Mouse (Mus musculus): ENCODE results near the gene Olfr1202. TPM values are rescaled to one million over a fixed set of nuclear protein-coding genes. Genes with fewer than 3 reads are reported as not detected.

Olfr1202 gene
- not detected in 2 replicates for polyA plus RNA-seq (2012; rRNA removed)

DNA sequence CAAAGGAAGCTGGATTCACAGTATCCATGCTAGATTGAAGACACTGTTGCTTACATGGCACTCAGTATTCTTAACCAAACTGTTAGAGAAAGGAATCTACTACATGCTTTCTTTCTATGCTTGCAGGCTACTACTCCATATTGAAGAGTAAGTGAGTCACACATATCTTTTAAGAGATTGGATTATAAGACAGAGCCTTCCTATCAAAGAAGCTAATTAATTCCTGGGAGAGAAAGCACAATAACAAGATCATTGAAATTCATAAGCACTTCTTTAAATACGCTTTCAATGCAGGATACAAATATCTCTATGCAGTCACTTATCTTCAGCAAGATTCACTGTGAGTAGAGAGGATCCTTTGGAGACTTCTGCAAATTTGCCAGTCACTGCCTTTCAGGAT lies at the start of gene Olfr1202:
Gene Olfr1202 (plus strand): TSS at position 301 of the 400 bp plus-strand sequence.

DNA sequence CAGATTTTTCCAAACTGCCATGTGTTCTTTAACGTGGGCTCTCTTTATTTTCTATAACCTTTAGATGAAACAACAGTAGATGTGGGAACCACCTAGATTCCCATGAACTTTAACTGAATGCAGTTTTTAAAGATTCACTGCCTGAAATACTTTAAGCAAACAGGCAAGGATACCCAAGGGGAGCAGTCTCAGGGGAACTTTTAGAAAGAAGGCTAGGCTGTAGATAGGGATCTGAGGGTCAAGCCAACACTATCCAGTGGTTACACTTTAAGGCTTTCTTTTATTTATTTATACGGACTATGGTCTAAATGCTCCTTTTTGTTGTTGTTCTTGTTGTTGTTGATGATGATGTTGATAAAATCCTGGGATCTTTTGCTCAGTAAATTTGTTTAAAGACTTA lies 43.9 kb upstream of the Olfr1202 start, which contains the start of gene Olfr1200:
Gene Olfr1200 (minus strand): TSS at position 101 of the 400 bp plus-strand sequence.

DNA sequence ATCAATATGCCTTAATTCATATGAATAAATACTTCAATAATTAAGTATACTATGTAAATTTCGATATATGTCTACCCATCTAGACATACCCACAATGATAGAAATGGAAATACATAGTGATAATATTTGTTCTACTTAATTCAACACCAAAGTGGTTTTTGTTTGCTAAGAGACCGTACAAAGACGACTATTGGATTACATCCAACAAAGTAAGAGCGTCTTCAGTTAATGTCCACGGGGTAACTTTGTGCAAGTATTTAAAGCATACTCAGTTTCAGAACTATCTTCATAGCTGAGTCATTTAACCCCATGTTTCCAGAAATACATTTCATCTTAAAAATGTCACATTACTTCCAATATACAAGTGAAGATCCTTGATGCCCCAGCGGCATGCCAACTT lies 21.6 kb upstream of the Olfr1202 start, which contains the start of gene Olfr1201:
Gene Olfr1201 (plus strand): TSS at position 301 of the 400 bp plus-strand sequence.

DNA sequence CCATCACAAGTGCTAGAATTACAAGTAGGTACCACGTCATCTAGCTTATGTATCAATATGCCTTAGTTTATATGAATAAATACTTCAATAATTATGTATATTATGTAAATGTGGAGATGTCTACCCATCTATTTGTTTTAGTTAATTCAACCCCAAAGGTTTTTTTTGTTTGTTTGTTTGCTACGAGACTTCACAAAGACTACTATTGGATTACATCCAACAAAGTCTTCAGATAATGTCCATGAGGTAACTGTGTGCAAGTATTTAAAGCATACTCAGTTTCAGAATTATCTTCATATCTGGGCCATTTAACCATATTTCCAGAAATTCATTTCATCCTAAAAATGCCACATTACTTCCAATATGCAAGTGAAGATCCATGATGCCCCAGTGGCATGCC lies 15.1 kb downstream of the Olfr1202 start, which contains the start of gene Olfr1205:
Gene Olfr1205 (plus strand): TSS at position 301 of the 400 bp plus-strand sequence.

DNA sequence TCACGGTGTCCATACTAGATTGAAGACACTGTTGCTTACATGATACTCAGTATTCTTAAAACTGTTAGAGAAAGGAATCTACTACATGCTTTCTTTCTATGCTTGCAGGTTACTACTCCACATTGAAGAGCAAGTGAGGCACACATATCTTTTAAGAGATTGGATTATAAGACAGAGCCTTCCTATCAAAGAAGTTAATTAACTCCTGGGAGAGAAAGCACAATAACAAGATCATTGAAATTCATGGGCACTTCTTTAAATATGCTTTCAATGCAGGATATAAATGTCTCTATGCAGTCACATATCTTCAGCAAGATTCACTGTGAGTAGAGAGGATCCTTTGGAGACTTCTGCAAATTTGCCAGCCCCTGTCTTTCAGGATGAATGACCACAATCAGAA lies 34.7 kb downstream of the Olfr1202 start, which contains the start of gene Olfr1204:
Gene Olfr1204 (plus strand): TSS at position 301 of the 400 bp plus-strand sequence.

DNA sequence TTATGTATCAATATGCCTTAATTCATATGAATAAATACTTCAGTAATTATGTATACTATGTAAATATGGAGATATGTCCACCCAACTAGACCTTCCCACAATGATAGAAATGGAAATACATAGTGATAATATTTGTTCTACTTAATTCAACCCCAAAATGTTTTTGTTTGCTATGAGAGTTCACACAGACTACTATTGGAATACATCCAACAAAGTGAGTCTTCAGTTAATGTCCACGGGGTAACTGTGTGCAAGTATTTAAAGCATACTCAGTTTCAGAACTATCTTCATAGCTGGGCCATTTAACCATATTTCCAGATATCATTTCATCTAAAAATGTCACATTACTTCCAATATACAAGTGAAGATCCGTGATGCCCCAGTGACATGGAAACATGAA lies 48.6 kb downstream of the Olfr1202 start, which contains the start of gene Olfr1206:
Gene Olfr1206 (plus strand): TSS at position 301 of the 400 bp plus-strand sequence.

Other genes with a start within 250 kb of the Olfr1202 start
- not detected in 2 replicates for gene Olfr1189, start 228.0 kb upstream of the Olfr1202 start, polyA plus RNA-seq (2012; rRNA removed)
- not detected in 2 replicates for gene Olfr1191-ps1, start 174.0 kb upstream of the Olfr1202 start, polyA plus RNA-seq (2012; rRNA removed)
- gene Olfr1192-ps1, start 166.0 kb upstream of the Olfr1202 start, polyA plus RNA-seq (2012; rRNA removed), result not detected in 2 replicates
- not detected in 2 replicates for gene Olfr1193, start 138.9 kb upstream of the Olfr1202 start, polyA plus RNA-seq (2012; rRNA removed)
- gene Olfr1195, start 125.3 kb upstream of the Olfr1202 start, polyA plus RNA-seq (2012; rRNA removed), result not detected in 2 replicates
- not detected in 2 replicates for gene Olfr1196, start 109.9 kb upstream of the Olfr1202 start, polyA plus RNA-seq (2012; rRNA removed)
- gene Olfr1197, start 82.1 kb upstream of the Olfr1202 start, polyA plus RNA-seq (2012; rRNA removed), result not detected in 2 replicates
- not detected in 2 replicates for gene Olfr1198, start 63.1 kb upstream of the Olfr1202 start, polyA plus RNA-seq (2012; rRNA removed)
- gene Olfr1199, start 54.0 kb upstream of the Olfr1202 start, polyA plus RNA-seq (2012; rRNA removed), result not detected in 2 replicates
- gene Olfr1200, start 44.0 kb upstream of the Olfr1202 start, polyA plus RNA-seq (2012; rRNA removed), result not detected in 2 replicates
- gene Olfr1201, start 21.5 kb upstream of the Olfr1202 start, polyA plus RNA-seq (2012; rRNA removed), result not detected in 2 replicates
- gene Olfr1205, start 15.2 kb downstream of the Olfr1202 start, polyA plus RNA-seq (2012; rRNA removed), result not detected in 2 replicates
- not detected in 2 replicates for gene Olfr1204, start 34.8 kb downstream of the Olfr1202 start, polyA plus RNA-seq (2012; rRNA removed)
- not detected in 2 replicates for gene Olfr1206, start 48.7 kb downstream of the Olfr1202 start, polyA plus RNA-seq (2012; rRNA removed)
- not detected in 2 replicates for gene Olfr1208, start 87.8 kb downstream of the Olfr1202 start, polyA plus RNA-seq (2012; rRNA removed)
- not detected in 2 replicates for gene Olfr1209, start 100.7 kb downstream of the Olfr1202 start, polyA plus RNA-seq (2012; rRNA removed)
- gene Olfr1211, start 123.6 kb downstream of the Olfr1202 start, polyA plus RNA-seq (2012; rRNA removed), result not detected in 2 replicates
- not detected in 2 replicates for gene Olfr1212, start 139.5 kb downstream of the Olfr1202 start, polyA plus RNA-seq (2012; rRNA removed)
- not detected in 2 replicates for gene Gm13762, start 165.8 kb downstream of the Olfr1202 start, polyA plus RNA-seq (2012; rRNA removed)
- gene Olfr1214, start 178.2 kb downstream of the Olfr1202 start, polyA plus RNA-seq (2012; rRNA removed), result not detected in 2 replicates
- gene Olfr1215, start 192.5 kb downstream of the Olfr1202 start, polyA plus RNA-seq (2012; rRNA removed), result not detected in 2 replicates
- gene Olfr1216, start 203.8 kb downstream of the Olfr1202 start, polyA plus RNA-seq (2012; rRNA removed), result not detected in 2 replicates
- gene Olfr1217, start 217.6 kb downstream of the Olfr1202 start, polyA plus RNA-seq (2012; rRNA removed), result not detected in 2 replicates
- not detected in 2 replicates for gene Olfr1218, start 246.7 kb downstream of the Olfr1202 start, polyA plus RNA-seq (2012; rRNA removed)